Comparison of ENCODE assay signal across 9 mouse cellular contexts in the genomic region with DNA sequence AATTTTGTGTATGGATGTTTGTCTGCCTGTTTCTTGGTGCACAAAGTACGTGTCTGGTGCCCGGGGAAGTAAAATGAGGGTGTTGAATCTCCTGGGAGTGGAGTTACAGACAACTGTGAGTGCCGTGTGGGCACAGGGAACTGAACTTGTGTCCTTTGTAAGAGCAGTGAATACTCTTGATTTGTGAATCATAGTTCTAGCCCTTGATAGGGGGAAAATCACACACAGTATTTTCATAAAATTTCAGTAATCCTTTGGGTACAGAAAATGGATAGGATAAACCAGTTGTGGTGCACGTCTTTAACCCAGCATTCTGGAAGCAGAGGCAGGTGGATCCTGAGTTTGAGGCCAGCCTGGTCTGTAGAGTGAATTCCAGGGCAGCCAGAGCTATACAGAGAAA. TPM values are rescaled to one million over a fixed set of nuclear protein-coding genes. Genes with fewer than 3 reads are reported as not detected.
DNase-seq lines count a peak whose midpoint lies in the region; ATAC-seq lines count a peak whose summit lies in the region.
"Had no signal": no experiment of that assay in that cellular context is flagged by ENCODE, and none has a peak within 500 bp of the region (broad histone marks: within the 10 kb centered on the region; RNA-seq: fewer than 3 reads in every experiment).

No protein-coding gene starts in this region.

- H3K36me3 ChIP-seq in kidney, embryonic 15.5 days, result peaks cover under 1% of the 10 kb centered on the region; the same call in 1 of the 2 replicates
- peaks cover 4% of the 10 kb centered on the region; the same call in 1 of the 2 replicates for H3K36me3 ChIP-seq in embryonic facial prominence, embryonic 15.5 days
- no peaks in the 10 kb centered on the region for H3K36me3 ChIP-seq in limb, embryonic 11.5 days (ENCODE audit: control insufficient read depth, insufficient read depth, low read length)
- peaks cover under 1% of the 10 kb centered on the region; the same call in 1 of the 2 replicates for H3K36me3 ChIP-seq in neural tube, embryonic 14.5 days (ENCODE audit: control insufficient read depth, insufficient read depth, low read length)

- DNase-seq in kidney, postnatal 4 days, result no peak
- no peak for DNase-seq in limb, embryonic 11.5 days (ENCODE audit: low spot score)
- DNase-seq in thymus, adult 18-20 months, result no peak
- no peak for DNase-seq in urinary bladder, adult 2 months (ENCODE audit: low spot score)
- no peak for DNase-seq in lung, postnatal 25 days (ENCODE audit: low spot score)
- DNase-seq: cerebellum, adult 18-20 months had no signal

- peak overlapping the region; percentile 68 for H3K4me2 ChIP-seq in kidney, embryonic 15.5 days
- peak overlapping the region; percentile 61 for H3K4me2 ChIP-seq in embryonic facial prominence, embryonic 15.5 days (replicated peaks)
- peak overlapping the region; percentile 55 for H3K4me2 ChIP-seq in limb, embryonic 11.5 days (ENCODE audit: low read depth, severe bottlenecking)
- H3K4me2 ChIP-seq in neural tube, embryonic 14.5 days (ENCODE audit: low read depth, low read length), result 0 out of 2 replicates have a peak overlapping the region, but pooled peaks have one; percentile 71

- H3K27ac ChIP-seq in kidney, embryonic 15.5 days, result no peak overlapping the region
- no peak overlapping the region for H3K27ac ChIP-seq in embryonic facial prominence, embryonic 15.5 days (replicated peaks)
- no peak overlapping the region for H3K27ac ChIP-seq in limb, embryonic 11.5 days (replicated peaks; ENCODE audit: low read depth, low read length)
- no peak overlapping the region for H3K27ac ChIP-seq in neural tube, embryonic 14.5 days (ENCODE audit: low read depth, low read length)

- 0 out of 2 replicates have a peak overlapping the region, but pooled peaks have one; percentile 97 for H3K9ac ChIP-seq in kidney, embryonic 15.5 days
- H3K9ac ChIP-seq in embryonic facial prominence, embryonic 15.5 days, result no peak overlapping the region
- H3K9ac ChIP-seq in limb, embryonic 11.5 days (ENCODE audit: low read length), result no peak overlapping the region
- no peak overlapping the region for H3K9ac ChIP-seq in neural tube, embryonic 14.5 days (replicated peaks; ENCODE audit: low read depth, low read length)

- no peaks in the 10 kb centered on the region for H3K27me3 ChIP-seq in kidney, embryonic 15.5 days
- no peaks in the 10 kb centered on the region for H3K27me3 ChIP-seq in embryonic facial prominence, embryonic 15.5 days
- no peaks in the 10 kb centered on the region for H3K27me3 ChIP-seq in limb, embryonic 11.5 days (ENCODE audit: control insufficient read depth, insufficient read depth, low read length)
- H3K27me3 ChIP-seq in neural tube, embryonic 14.5 days (ENCODE audit: control insufficient read depth, insufficient read depth, low read length), result no peaks in the 10 kb centered on the region

- WGBS in kidney, embryonic 15.5 days, result 77% methylated on average over 4 of the region's 4 CpGs
- whole genome bisulfite sequencing in embryonic facial prominence, embryonic 15.5 days, result 72% methylated on average over 4 of the region's 4 CpGs
- 90% methylated on average over 4 of the region's 4 CpGs for WGBS in limb, embryonic 11.5 days
- 80% methylated on average over 4 of the region's 4 CpGs for WGBS in neural tube, embryonic 14.5 days

- H3K4me1 ChIP-seq in kidney, embryonic 15.5 days, result peaks cover 13% of the 10 kb centered on the region; the same call in 1 of the 2 replicates
- H3K4me1 ChIP-seq in embryonic facial prominence, embryonic 15.5 days, result peaks cover 8% of the 10 kb centered on the region
- H3K4me1 ChIP-seq in limb, embryonic 11.5 days (ENCODE audit: control insufficient read depth, insufficient read depth, low read length), result no peaks in the 10 kb centered on the region
- peaks cover 8% of the 10 kb centered on the region; the same call in 1 of the 2 replicates for H3K4me1 ChIP-seq in neural tube, embryonic 14.5 days (ENCODE audit: control insufficient read depth, insufficient read depth, low read length)

- peak overlapping the region; percentile 94 for H3K4me3 ChIP-seq in kidney, embryonic 15.5 days (replicated peaks)
- peak overlapping the region; percentile 95; the same call in 1 of the 2 replicates for H3K4me3 ChIP-seq in embryonic facial prominence, embryonic 15.5 days (replicated peaks)
- H3K4me3 ChIP-seq in limb, embryonic 11.5 days (ENCODE audit: low read depth, low read length), result peak overlapping the region; percentile 61; the same call in 1 of the 2 replicates
- no peak overlapping the region for H3K4me3 ChIP-seq in neural tube, embryonic 14.5 days (ENCODE audit: low read depth, low read length)

- no peak for ATAC-seq in kidney, embryonic 15.5 days (replicated peaks; ENCODE audit: low FRiP score)
- no peak for ATAC-seq in embryonic facial prominence, embryonic 15.5 days (ENCODE audit: insufficient number of reproducible peaks, low FRiP score, low TSS enrichment, low read depth)
- ATAC-seq in limb, embryonic 11.5 days (ENCODE audit: insufficient number of reproducible peaks, low FRiP score, low TSS enrichment, low read depth), result no peak
- no peak for ATAC-seq in neural tube, embryonic 14.5 days (ENCODE audit: low read depth)

- H3K9me3 ChIP-seq in kidney, embryonic 15.5 days (replicated peaks), result no peaks in the 10 kb centered on the region
- no peaks in the 10 kb centered on the region for H3K9me3 ChIP-seq in embryonic facial prominence, embryonic 15.5 days (replicated peaks)
- no peaks in the 10 kb centered on the region for H3K9me3 ChIP-seq in limb, embryonic 11.5 days (ENCODE audit: control insufficient read depth, low read length)
- H3K9me3 ChIP-seq in neural tube, embryonic 14.5 days (ENCODE audit: control insufficient read depth, low read length), result no peaks in the 10 kb centered on the region

RNA-seq across cellular contexts. Expression of a gene that starts 1.4 kb away (rescaled TPM):
- polyA plus RNA-seq in kidney, embryonic 15.5 days (2015; fragmentation: Nextera tagmentation; extraction: Ambion mirVana), result 45.1 and 48.2 TPM in 2 replicates
- 38.9 and 40.9 TPM in 2 replicates for polyA plus RNA-seq in embryonic facial prominence, embryonic 15.5 days (2015; fragmentation: Nextera tagmentation; extraction: Ambion mirVana)
- polyA plus RNA-seq in limb, embryonic 11.5 days (2014; fragmentation: Nextera tagmentation; extraction: Ambion mirVana), result 41.5 TPM in 2 replicates
- 30.6 and 34.3 TPM in 2 replicates for polyA plus RNA-seq in neural tube, embryonic 14.5 days (2014; fragmentation: Nextera tagmentation; extraction: Ambion mirVana)
- 26.5 and 27.8 TPM in 2 replicates for polyA plus RNA-seq in urinary bladder, adult 2 months (2012; rRNA removed)

RNA-seq across cellular contexts. Expression of a gene that starts 58.0 kb away (rescaled TPM):
- polyA plus RNA-seq in kidney, embryonic 15.5 days (2015; fragmentation: Nextera tagmentation; extraction: Ambion mirVana), result 13.0 and 14.4 TPM in 2 replicates
- polyA plus RNA-seq in embryonic facial prominence, embryonic 15.5 days (2015; fragmentation: Nextera tagmentation; extraction: Ambion mirVana), result 17.0 and 17.1 TPM in 2 replicates
- 31.2 and 32.7 TPM in 2 replicates for polyA plus RNA-seq in limb, embryonic 11.5 days (2014; fragmentation: Nextera tagmentation; extraction: Ambion mirVana)
- 48.5 and 51.5 TPM in 2 replicates for polyA plus RNA-seq in neural tube, embryonic 14.5 days (2014; fragmentation: Nextera tagmentation; extraction: Ambion mirVana)
- polyA plus RNA-seq in urinary bladder, adult 2 months (2012; rRNA removed), result 11.5 and 13.1 TPM in 2 replicates
